Mouse (Mus musculus): ENCODE measurements around the gene Col6a3. TPM values are rescaled to one million over a fixed set of nuclear protein-coding genes. Genes with fewer than 3 reads are reported as not detected.
A peak's percentile ranks its signal among the peaks of the same experiment; 100 is the strongest.

Gene Col6a3
- total RNA-seq, 2 experiments from 2014 or later = 7.8 to 10.5 TPM

DNA sequence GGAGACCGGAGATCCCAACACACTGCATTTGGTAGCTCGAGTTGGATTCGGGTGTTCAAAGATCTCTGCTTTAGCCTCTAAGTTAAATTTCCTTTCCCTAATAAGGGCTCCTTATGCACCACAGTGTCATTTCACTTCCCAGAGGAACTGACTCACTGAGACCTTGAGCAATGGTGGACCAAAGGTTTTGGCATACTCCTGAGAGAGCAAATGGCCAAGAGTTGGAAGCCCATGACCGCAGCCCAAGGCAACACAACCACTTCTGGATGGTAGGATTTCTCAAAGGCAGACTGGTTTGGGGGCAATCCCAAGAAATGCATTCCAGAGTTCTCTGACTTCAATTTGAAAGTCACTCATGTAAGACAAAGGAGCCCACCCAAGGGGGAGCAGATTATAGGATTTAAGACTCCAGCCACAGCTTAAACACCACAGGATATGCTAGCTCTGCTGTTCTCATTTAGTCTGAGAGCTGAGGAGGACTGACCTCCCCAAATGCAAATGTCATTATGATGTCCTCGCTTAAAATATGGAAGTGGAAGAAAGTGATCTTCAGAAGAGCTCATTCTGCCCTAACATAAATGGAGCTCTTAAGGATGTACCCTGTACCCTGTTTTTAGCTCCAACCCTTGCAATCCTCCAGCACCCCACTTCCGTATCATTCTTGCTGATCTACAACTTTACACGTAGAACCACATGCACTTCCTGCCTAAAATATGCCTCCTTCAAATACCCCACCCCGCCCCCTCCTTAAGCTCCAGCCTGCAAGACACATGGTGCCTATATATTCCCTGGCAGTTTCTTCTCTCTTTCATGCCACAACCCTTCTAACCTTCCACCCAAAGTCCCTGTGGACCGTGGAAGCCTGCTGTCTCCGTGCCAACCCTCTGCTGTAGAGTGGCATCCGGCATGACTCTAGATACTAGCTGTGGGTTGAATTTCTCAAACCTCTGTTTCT, 103.3 kb downstream of the Col6a3 start:
- intact Hi-C loops (cut with DNase I) = no loop called here
- peak; percentile 49 for DNase-seq

- no peak for DNase-seq
- intact Hi-C loops (cut with DNase I) = loop anchor here (10.0 kb wide), 1 partner anchor 96 kb away; no protein-coding TSS in a partner anchor
Observed at GRCm38 (mm10) chr1:90738913-90739312, 104.9 kb downstream of the Col6a3 start.

DNA sequence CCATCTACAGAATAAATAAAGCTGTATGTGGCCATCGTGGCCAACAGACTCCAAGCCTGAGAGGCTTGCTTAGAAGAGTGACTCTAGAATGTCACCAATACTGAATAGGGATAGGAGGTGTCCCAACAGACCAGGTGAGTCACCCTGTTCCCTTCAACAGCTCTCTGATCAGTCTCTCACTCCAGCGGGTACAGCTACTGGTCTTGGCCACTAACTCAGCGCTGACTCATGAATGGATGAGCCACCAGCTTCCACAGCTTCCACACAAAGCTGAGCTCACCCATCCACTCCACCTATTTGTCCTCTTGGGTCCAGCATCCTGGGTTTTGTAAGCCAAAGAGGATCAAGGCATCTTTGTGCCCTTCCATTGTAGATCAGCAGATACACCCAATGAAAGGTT, 114.3 kb downstream of the Col6a3 start:
- no peak for DNase-seq
- intact Hi-C loops (cut with DNase I) = no loop called here

DNA sequence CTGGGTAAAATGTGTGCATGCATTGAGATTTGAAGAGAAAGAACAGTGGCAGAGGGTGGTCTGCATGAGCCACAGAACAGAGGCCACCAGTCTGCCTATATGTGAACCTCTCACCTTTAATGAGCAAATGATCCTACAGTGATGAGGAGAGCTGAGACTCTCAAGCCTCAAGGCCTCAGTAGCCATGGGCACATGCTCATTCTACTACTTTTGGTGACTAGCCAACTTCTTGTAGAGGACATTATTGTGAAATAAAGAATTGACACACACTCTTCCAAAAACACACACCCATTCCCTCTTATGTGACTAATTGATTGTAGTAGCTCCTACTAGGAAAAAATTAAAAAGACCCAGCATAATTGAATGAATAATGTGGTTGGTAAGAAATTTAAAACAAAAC, 120.0 kb downstream of the Col6a3 start:
- intact Hi-C loops (cut with DNase I) = no loop called here

DNA sequence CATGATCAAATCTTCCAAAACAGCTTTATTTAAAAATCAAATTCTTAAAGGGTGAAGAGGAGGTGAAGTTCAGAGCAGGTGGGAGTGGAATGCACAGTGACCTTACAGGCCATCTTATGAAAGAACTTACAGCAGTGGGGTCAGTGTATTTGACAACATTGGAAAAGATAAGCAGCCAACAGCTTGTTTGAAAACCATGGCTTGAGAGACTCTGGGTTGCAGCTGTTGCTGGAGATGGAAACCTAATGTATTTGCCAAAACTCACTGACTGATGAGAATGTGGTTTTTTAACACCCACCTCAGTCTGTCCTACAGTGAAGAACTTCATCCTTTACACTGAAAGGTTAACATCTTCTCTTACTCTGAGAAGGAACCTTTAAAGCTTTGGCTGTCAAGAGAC, 120.4 kb downstream of the Col6a3 start:
- intact Hi-C loops (cut with DNase I) = no loop called here

More for the DNA sequence above, 120.0 kb downstream of the Col6a3 start:
- DNase-seq = no peak

DNA sequence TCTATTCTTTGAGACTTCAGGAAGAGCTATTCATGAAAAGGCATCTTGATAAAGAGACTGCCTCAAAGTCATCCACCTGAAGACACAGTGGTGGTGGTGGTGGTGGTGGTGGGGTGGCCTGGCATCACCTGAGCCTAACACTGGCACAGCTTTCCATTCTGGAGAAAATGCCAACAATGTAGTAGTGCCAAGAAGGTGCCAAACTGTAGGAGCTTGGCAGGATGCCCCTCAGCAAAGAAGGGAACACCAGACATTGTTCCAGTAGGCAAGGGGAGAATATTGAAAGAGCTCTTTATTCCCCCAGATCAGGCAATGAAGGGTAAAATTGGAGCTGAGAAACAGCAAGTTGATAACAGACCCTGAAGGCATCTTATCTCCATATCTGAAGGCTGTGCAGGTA, 121.8 kb downstream of the Col6a3 start:
- intact Hi-C loops (cut with DNase I) = no loop called here
- peak; percentile 32 for DNase-seq

More for the DNA sequence above, 120.4 kb downstream of the Col6a3 start:
- no peak for DNase-seq

- no peak for DNase-seq
- intact Hi-C loops (cut with DNase I) = no loop called here
Observed at GRCm38 (mm10) chr1:90720610-90721241, 123.0 kb downstream of the Col6a3 start.

DNA sequence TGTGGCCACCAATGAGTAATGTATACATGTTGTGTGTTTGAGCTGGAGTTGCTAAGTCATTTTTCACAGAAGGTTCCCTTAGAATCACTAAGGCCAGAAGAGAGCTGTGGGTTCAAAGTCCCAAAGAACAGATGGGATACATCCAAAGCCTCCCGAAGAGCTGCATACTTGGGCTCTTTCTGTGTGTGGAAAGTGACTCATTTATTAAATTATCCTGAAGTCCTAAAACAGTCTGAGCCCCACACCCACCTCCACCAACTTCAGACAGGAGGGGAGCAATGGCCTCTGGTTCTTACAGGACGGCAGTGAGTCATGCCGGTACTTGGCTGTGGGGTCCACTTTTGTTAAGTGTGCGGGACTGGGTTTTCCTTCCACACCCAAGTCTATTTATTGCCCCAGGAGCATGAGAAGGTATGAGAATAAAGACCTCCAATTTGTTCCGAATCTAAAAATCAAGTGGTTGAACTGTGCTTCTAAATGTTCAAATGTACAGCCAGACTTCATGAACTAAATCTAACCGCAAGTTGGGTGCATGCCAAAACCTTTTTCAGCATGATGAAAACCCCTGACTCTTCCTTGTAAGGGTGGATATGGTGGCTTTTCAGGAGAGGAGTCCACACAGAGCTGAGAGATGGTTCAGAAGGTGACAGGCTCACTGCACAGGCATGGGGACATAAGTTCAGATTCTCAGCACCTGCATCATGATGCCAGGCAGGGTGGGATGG, 124.8 kb downstream of the Col6a3 start:
- intact Hi-C loops (cut with DNase I) = no loop called here
- DNase-seq = no peak

GRCm38 (mm10) chr1:90716258-90716657, 127.5 kb downstream of the Col6a3 start:
- intact Hi-C loops (cut with DNase I) = no loop called here
- no peak for DNase-seq

Other genes with a start within 250 kb of the Col6a3 start
- 100 to 1,000 TPM; 100 to 117 TPM for gene Cops8, start 241.0 kb downstream of the Col6a3 start, total RNA-seq (2021)
- gene Mlph, start 71.1 kb upstream of the Col6a3 start, total RNA-seq (2021) = under 1 TPM; 0.40 to 0.79 TPM
- gene Prlh, start 109.1 kb upstream of the Col6a3 start, total RNA-seq (2021) = not detected
- not detected for gene Rab17, start 125.7 kb upstream of the Col6a3 start, total RNA-seq (2021)
- gene Lrrfip1, start 154.8 kb upstream of the Col6a3 start, total RNA-seq (2021) = 10 to 100 TPM; 66.4 to 74.2 TPM